Mouse (Mus musculus) T-helper 2 cell (primary cell): Measurements from ENCODE around the gene Smco1.
"Not testable (repeated sequence)": the region's sequence is repeated elsewhere in the genome, so short reads cannot be mapped to it uniquely, and the experiment has no call there.

Experiments used
- in situ Hi-C: fragments of 300-600 bp; cut with MboI, MseI; formaldehyde crosslinking; loops from one replicate; pipeline ENCODE4 v1.15.1; 2025; ENCODE audit warnings: high pct_unique_total_duplicates

Gene Smco1

DNA sequence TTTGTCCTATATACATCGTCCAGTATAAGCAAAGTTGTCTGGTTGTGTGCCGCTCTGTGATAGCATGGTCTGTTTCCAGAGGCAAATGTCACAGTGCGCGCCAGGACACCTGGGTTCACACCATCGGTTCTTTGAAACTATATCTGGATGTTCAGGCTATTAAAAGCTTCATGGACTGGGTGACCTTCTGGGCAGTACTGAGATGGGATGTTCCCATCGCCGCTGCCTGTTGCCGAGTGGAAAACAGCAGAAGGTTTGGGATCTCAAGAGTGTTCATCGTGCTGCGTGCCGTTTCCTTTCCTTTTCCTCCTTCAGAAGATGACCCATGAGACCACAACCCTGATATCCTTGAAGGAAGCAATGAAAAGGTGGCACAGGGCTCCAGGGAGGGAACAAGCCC is at the start of gene Smco1:
TSS of gene Smco1 (plus strand) at position 178 of the 400 bp plus-strand sequence.
- in situ Hi-C loops = no loop called here

DNA sequence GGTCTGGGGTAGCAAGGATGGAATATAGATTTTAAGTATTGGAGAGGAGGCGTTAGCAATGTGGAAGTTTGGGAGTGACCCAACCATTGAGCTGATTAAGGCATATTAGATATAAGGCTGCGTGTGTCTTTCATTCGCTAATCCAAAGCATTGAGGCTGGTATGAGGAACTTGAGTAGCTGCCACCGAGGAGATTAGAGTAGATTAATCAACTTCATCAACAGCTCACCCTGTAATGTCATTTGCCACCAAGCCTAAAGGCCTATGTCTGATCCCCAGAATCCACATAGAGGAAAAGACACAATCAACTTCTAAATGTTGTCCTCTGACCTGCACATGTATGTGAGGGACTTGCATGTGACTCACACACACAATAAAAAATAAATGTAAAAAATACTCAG is 49.5 kb upstream of the Smco1 start:
- in situ Hi-C loops = no loop called here

DNA sequence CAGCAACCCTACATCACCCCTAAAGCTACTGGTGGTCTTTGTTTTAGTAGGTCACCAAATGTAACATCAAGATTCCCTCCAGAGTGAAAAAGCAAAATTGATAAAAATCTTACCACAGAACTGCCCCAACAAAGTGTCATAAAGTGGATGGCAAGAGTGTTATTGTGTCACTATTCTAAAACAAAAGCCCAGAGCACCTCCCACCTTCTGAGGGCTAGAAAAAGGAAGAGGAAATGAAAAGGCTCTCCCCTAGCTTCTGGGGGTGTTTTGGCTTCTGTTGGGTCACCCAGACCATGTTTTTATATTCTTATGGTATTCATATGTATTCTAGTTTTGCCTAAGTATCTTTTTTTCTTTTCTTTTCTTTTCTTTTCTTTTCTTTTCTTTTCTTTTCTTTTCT is 48.9 kb upstream of the Smco1 start:
- in situ Hi-C loops = no loop called here

DNA sequence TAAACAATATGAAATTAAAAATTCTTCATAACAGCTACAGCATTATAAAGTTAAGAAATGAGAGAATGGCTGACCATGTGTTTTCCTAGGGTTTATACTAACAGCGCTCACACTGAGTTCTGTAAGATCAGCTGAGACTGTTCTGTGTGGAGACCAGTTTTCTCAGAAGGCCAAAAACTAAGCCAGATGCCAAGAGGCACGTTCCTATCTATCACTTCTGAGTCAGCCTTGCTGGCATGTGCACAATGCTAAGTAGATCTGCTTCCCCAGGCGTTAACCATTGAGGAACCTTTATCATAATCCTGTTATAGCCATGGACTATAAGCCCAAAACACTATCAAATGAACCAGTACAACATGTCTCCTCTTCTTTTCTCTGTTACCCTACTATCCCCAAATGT is 39.2 kb upstream of the Smco1 start:
- in situ Hi-C loops = not testable (repeated sequence)

DNA sequence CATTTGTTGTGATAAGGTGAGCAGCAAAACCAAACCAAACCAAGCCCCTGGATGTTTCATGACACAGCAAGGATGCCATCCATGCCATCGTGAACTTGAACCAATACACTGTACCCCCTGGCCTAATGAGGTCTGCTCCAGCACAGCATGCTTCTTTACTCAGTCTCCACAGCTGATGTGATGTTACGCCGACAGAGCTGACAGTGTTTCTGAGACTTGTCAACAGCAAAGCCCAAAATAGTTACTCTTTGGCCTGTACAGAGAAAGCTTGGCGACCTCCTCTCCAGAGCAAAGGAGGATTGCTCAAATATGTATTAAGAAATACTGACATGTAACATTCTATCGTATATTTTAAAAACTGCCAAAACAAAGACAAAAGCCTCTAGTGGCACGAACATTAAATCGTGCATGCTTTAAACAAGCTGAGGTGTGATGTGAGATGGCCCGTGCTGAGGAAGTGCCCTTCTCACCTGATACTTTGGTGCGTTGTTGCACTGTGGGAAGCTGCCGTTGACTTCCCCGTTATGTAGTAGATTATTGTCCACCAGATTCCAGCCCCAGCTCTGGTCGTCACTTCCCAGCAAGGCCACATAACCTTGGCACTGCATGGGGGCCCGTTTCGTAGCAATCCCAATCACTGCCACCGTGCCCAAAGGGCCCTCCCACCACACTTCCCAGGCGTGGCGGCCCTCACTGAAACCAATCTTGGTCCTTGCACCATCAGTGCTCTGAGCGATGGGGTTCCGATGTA is 33.2 kb upstream of the Smco1 start:
- in situ Hi-C loops = no loop called here

DNA sequence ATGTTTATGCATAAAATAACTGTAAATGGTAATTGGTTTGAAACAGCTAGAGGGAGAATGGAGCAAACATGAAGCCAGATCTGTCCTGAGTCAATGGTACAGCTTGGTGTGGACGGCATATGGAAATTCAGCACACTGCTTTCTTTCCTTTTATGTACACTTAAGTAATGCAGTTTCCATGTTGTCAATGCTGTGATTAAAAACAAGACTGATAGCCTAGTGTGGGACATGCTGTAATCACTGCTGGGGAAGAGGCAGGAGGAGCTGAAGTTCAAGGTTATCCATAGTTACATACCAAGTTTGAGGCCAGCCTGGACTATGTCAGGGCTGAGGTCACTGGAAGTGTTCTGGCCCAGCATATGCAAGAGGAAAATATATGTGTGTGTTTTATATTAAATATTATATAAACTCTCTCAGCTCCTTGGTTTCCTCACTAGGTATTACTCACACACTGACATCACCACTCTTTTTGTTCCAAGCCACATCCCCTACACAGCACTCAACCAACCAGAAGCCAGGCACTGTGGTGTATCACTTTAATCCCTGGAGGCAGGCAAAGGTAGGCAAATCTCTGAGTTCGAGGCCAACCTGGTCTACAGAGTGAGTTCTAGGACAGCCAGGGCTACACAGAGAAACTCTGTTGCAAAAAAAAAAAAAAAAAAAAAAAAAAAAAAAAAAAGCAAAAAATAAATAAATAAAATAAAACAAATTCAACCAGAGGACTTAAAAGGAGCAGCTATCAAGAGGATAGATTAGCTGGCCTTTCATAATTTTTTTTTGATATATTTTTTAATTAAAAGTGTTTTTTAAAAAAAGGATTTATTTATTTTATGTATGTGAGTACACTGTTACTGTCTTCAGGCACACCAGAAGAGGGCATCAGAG is 31.6 kb upstream of the Smco1 start:
- in situ Hi-C loops = no loop called here

DNA sequence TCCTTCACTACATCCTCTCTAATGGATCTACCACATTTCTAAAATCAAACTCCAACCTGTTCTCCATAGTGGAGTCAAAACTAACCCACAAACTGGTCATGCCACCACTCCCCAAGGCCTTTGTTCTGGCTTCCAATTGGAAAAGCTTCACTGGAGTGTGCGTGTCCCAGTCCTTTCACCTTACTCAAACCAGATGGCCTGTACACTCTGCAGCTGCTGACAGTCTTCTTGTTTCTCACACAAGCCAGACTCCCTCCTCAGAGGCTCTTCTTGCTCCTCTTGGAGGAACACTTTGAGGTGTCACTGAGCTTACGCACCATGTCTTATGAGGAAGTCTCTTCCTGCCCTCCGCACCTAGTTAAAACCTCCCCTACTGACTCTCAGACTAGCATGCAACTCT is 27.4 kb upstream of the Smco1 start:
- in situ Hi-C loops = no loop called here

DNA sequence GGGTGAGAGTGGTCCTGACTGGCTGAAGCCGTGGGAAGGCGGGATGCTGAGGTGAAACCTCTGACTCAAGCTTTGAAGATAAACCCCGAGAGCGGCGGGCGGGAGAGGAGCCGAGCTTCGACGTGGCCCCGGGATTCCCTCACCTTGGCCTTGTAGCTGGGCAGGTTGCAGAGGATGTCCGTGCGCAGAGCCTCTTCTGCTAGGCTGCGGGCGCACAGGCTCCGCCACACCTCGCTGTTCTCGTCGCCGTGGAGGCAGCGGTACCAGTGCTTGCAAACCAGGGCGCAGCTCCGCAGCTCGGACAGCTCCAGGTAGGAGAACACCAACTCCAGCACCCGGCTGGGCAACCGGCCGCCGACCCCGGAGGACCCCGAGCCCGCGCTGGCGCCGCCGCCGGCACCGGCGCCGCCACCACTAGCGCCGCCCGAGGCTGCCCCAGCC is 24.9 kb upstream of the Smco1 start:
- in situ Hi-C loops = no loop called here

DNA sequence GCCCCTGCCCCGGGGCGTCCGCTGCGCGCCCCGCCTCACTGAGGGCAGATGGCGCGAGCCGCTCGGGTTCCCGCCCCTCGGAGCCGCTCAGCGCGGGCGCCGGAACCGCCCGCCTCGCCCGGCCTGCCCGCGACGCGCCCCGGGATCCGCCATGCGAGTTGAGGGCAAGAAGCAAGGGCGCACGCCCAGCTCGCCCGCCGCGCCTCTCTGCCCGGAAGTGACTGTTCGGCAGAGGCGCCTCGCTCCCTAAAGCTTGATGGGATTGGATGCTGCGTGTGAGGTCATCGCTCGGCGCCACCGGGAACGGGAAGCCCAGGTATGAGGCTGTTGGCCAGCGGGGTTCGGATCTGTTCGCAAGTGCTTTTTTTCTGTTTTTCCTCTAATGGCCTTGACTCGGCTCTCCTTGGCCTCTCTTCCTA is 24.3 kb upstream of the Smco1 start, which contains the start of the genes Fbxo45 and Wdr53:
TSS of gene Fbxo45 (minus strand) at position 207 of the 419 bp plus-strand sequence.
TSS of gene Wdr53 (plus strand) at position 276 of the 419 bp plus-strand sequence.
- in situ Hi-C loops = no loop called here

DNA sequence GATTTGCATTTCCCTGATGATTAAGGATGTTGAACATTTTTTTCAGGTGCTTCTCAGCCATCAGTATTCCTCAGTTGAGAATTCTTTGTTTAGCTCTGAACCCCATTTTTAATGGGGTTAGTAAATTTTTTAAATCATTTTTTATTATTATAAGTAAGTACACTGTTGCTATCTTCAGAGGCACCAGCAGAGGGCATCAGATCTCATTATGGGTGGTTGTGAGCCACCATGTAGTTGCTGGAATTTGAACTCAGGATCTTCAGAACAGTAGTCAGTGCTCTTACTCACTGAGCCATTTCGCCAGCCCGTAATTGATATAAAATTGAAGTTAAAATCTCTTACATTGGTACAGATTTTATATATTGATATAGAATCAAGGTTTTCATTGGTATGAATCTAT is 7.0 kb upstream of the Smco1 start:
- in situ Hi-C loops = not testable (repeated sequence)

DNA sequence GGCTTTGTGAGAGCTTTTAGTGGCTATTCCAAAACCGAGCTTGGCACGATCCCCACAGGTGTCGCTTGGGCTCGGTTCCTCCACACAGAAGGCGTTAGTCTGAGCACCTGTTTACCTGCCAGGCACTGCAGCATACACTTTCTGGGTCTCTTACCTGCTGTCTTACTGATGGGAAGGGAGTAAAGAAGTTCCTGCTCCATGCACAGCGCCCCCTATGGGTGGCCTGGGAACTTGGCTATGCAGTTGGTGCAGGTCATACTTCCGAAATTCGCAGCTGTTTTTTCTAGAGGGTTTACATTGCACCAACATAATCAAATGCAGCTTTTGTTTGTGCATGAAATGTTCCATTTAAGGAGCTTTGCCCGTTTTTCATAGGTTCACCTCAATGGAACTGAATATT is 2.1 kb downstream of the Smco1 start:
- in situ Hi-C loops = no loop called here

DNA sequence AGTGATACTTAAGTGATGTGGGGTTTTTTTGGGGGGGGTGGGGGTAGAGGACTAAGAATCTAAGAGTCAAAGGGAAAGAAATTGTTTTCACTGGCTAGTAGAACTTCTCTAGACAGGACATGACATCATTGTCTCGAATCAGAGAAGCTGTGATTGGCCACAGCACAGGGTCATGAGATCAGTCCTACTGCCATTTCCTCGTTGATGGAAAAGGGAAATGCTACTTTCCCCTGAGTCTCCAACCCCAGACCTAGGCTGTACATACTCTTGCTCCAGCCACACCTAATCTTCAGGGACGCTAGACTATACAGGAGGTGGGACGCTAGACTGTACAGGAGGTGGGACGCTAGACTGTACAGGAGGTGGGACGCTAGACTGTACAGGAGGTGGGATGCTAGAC is 3.8 kb downstream of the Smco1 start:
- in situ Hi-C loops = loop anchor here (5.0 kb wide), 1 partner anchor 52 kb away; no protein-coding TSS in a partner anchor

DNA sequence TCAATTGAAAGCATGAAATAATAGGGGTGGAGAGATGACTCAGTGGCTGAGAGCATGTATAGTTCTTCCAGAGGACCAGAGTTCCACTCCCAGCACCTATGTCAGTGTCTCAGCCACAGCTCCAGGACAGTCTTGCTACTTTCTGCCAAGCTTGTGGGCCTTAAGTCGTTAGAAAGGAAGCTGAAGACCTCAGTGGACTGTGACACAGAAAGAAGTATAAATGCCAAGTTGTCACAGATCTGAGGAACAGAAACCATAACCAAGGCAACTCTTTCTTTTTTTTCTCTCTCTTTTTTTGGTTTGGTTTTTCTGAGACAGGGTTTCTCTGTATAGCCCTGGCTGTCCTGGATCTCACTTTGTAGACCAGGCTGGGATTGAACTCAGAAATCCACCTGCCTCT is 4.6 kb downstream of the Smco1 start:
- in situ Hi-C loops = loop anchor here (5.0 kb wide), 1 partner anchor 51 kb away; no protein-coding TSS in a partner anchor

DNA sequence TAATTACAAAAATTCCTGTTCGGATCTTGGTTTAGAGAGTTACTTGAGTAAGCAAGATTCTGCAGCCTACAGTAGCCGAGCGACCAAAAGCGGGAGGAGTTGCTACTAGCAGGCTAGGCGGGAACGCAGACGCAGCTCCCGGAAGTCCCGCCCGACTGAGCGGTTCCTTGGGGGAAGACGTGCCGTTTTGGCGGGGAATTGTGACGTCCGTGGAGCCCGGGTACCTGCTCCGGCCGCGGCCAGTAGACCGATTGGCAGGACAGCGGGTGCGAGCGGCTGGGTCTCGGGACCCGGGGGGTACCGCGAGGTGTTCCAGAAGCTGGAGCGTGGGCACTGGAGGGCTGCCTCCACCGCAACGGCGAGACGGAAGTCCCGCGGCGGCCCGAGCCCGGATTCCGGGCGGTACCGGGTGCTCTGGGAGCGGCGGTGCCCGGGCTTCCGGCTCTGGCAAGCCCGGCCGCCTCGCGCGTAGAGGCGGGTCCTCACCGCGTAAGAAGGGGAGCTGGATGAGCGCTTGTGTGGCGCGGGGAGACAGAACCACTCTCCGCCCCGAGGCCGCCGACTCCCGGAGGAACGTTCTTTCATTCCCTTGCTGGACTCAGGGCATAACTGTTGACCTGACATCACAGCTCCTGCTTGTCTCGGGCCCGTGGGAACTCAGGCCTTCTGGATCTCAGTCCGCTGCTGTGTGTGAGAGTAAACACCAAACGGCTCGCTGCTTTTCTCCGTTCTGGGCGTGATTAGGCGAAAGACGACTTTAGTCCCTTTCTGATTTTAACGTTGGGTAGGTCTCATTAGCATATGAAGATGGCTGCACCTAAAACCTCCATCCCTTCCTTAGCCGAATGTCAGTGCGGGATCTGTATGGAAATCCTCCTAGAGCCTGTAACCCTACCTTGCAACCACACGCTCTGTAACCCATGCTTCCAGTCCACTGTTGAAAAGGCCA is 6.3 kb downstream of the Smco1 start, which contains the start of gene Rnf168:
TSS of gene Rnf168 (plus strand) at position 152 of the 949 bp plus-strand sequence.
- in situ Hi-C loops = loop anchor here (5.0 kb wide), 1 partner anchor 50 kb away; no protein-coding TSS in a partner anchor

DNA sequence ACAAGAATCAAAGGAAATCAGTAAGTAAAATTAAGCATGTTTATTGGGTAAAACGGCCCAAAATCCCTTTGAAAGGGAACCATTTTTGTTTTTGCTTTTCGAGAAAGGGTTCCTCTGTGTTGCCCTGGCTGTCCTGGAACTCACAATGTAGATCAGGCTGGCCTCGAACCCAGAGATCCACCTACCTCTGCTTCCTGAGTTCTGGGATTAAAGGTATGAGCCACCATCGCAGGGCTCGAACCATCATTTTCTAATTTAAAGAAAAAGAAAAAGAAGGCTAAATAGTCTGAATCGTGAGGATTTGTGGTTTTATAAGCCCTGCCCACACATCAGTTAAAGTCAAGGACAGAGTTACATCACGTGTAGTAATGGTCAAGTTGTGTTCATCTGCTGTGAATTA is 7.1 kb downstream of the Smco1 start:
- in situ Hi-C loops = loop anchor here (5.0 kb wide), 1 partner anchor 49 kb away; no protein-coding TSS in a partner anchor

DNA sequence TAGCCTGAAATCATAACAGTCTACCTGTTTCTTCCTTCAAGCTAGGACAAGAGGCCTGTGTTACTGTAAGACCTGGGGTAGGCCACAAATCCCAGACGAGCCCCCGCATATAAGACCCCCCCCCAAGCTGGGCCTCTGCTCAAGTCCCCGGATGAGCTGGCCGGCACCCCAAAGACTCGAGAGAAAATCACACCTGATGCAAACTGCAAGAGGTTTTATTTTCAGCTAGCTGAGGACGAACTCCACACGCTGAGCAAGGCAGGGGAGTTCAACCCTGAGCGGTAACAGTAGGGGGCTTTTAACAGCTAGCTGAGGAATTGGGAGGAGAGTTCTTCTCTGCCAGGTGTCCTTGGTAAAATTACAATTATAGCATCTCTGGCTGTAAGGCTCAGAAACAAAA is 8.9 kb downstream of the Smco1 start:
- in situ Hi-C loops = no loop called here

DNA sequence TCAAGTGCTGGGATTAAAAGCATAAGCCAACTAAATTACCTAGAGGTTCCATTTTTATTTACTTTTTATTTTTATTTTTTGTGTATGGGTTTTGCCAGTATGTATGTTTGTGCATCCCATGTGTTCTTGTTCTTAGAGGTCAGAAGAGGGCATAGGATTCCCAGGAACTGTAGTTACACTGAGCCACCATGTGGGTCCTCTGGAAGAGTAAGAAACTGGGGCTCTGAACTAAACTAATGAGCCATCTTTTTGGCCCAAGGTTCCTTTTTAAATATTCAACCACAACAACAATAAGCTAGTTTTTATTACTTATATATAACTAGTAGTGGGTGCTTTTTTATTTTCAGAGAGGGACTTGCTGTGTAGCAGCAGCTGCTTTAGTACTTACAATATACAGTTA is 11.3 kb downstream of the Smco1 start:
- in situ Hi-C loops = no loop called here

DNA sequence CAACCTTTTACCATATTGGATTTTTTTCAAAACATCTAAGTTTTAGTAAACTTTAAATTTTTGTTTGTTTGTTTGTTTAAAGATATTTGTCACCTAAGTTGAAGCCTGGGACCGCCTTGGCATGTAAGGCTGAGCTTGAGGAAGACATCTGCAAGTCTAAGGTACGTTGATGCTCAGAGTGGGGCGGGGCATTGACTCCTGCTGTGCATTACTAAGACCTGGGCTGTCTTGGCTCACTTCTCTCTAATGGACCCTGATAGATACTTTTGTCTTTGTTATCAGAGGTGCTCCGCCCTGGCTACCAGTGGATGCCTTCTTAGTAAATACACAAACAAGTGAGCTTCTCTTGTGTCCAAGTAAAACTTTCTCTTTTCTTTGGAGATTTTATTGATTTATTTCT is 20.6 kb downstream of the Smco1 start:
- in situ Hi-C loops = loop anchor here (10.0 kb wide), 1 partner anchor 323 kb away; no protein-coding TSS in a partner anchor

DNA sequence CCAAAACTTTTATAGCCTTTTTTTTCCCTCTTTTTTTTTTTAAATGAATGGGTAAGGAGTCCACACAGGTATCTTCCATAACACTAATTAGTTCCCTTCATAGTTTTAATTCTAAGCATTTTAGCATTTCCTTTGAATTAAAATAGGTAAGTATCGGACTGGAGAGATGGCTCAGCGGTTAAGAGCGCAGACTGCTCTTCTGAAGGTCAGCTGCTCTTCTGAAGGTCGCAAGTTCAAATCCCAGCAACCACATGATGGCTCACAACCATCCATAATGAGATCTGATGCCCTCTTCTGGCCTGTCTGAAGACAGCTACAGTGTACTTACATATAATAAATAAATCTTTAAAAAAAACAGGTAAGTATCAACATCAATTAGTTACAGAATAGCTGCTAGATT is 28.3 kb downstream of the Smco1 start:
- in situ Hi-C loops = loop anchor here (10.0 kb wide), 1 partner anchor 315 kb away; no protein-coding TSS in a partner anchor

DNA sequence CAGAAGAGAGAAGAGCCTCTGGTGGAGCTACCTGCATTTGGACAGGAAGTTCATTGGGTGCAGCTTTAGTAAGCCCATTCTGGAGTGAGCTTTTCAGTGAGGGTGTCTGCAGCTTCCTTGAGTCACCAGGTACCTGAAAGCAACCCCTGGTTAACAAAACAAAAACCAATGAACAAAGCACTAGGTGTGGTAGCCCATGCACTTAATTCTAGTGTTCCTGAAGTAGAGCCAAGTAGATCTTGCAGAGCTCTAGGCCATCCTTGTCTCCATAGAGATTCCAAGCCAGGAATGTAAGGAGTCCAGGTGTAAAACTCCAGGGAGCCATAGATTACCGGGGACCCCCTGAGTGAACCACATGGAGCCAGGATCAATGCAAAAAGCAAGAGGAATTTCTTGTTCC is 31.8 kb downstream of the Smco1 start:
- in situ Hi-C loops = no loop called here

DNA sequence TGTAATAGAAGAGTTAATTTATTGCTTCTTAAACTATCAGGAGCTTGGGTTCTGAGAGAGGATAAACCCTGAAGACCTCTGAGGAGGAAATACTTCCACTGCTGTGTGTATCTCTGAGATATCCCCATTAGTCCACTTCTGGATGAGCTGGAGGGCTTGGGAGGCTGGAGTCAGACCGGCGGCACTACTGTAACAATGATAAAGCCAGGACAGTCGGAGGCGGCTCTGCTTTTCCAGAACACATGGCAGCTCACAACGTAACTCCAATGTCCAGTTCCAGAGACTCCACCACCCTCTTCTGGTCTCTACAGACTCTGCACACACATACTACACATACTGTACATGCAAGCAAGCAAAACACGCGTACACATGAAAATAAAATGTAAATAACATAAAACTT is 32.6 kb downstream of the Smco1 start:
- in situ Hi-C loops = no loop called here
